Mouse (Mus musculus) lung, postnatal 36 days (tissue): ENCODE data around the gene Cdc42se2.
A peak's percentile ranks its signal among the peaks of the same experiment; 100 is the strongest.

ENCODE experiments used
- DNase-seq: peaks from one replicate; pipeline ENCODE4 v3.0.0; 2022; ENCODE audit warnings: mixed read lengths

Cdc42se2 gene

GRCm38 (mm10) chr11:54699972-54700371 lies 87.5 kb downstream of the Cdc42se2 start:
- DNase-seq: no peak

DNA sequence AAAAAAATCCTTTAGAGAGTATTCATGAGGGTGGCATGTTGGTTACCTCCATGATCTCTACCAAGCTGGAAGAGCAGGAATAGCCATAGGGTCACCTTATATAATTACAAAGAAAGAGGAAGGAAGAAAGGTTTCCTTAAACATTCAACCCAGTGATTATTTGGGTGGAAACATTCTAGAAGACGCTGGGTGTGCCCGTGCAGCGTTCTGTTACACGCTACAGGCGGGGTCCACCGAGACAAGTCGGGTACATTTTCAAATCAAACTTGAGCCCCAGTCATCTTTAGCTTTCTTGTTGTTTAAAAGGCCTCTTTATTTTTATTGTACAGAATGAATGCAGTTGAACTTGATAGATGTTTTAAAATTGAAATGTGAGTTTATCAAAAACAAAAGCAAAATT lies 88.8 kb downstream of the Cdc42se2 start:
- DNase-seq: no peak

GRCm38 (mm10) chr11:54697611-54698010 lies 89.9 kb downstream of the Cdc42se2 start:
- no peak for DNase-seq

DNA sequence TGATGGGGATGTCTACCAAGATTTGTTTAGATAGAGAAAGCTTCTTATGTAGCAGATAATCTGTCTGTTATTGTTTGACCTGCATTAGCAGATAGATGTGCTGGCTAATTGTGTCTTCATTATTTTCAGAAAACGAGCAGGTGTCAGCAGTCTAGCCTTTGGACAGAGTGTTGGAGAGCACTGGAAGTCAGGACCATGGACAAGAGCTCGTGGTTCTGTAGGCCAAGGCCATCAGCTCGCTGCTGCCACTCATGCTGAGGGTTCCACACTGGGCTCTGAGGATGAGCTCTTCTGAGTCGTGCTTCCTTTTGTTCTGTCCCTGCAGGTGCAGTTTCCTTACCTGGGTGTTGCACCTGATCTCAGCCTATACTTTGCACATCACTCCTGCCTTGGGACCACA lies 91.5 kb downstream of the Cdc42se2 start:
- no peak for DNase-seq

GRCm38 (mm10) chr11:54694291-54694690 lies 93.2 kb downstream of the Cdc42se2 start:
- no peak for DNase-seq

GRCm38 (mm10) chr11:54693696-54694095 lies 93.8 kb downstream of the Cdc42se2 start:
- peak; percentile 26 for DNase-seq

DNA sequence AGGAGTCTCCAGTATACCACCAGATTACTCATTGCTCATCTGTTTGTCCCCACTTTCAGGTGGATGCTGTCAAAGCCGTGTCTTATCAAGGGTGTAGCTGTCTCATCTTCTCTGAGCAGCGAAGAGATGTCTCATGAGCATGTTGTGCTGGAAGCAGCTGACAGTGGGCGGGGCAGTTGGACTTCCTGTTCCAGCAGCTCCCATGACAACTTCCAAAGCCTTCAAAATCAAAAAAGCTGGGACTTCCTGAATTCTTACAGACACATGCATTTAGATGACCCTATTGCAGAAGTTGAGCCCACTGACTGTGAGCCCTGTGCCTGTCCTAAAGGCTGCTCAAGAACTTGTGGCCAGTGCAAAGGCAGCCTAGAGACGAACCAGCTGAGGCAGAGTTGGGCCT lies 96.3 kb downstream of the Cdc42se2 start:
- peak; percentile 80 for DNase-seq

DNA sequence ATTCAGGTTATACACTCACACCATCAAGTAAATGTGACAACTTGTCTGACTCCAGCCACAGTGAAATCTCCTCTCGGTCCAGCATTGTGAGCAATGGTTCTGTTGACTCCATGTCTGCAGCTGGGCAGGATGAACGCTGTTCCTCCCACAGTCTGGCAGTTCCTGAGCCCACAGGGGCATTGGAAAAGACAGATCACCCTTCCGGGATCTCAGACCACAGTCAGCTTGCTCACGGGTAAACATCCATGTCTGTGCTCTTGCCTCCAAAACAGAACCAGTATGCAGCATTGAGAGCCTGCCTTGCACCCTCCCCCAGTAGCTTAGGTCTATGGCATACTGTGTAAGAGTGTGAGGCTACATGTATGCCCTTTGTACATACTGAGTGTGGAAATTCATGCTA lies 97.3 kb downstream of the Cdc42se2 start:
- peak; percentile 10 for DNase-seq

GRCm38 (mm10) chr11:54684831-54685230 lies 102.6 kb downstream of the Cdc42se2 start:
- no peak for DNase-seq

DNA sequence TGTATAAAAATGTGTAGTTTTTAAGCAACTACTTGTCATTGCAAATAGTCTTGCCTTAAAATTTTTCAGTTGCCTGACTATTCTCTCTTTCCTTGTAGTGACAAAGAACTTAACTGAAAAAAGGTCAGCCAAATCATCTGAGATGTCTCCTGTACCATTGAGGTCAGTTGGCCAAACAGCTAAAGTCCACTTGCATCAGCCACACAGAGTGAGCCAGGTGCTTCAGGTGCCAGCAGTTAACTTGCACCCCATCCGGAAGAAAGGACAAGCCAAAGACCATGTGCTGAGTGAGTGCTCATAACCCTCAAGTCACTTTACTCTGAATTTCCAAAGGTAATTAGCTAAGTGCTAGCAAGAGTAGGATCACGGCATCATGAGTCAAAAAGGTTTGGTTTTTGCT lies 108.3 kb downstream of the Cdc42se2 start:
- no peak for DNase-seq

- no peak for DNase-seq
Measured at GRCm38 (mm10) chr11:54675792-54676489, 111.5 kb downstream of the Cdc42se2 start.

DNA sequence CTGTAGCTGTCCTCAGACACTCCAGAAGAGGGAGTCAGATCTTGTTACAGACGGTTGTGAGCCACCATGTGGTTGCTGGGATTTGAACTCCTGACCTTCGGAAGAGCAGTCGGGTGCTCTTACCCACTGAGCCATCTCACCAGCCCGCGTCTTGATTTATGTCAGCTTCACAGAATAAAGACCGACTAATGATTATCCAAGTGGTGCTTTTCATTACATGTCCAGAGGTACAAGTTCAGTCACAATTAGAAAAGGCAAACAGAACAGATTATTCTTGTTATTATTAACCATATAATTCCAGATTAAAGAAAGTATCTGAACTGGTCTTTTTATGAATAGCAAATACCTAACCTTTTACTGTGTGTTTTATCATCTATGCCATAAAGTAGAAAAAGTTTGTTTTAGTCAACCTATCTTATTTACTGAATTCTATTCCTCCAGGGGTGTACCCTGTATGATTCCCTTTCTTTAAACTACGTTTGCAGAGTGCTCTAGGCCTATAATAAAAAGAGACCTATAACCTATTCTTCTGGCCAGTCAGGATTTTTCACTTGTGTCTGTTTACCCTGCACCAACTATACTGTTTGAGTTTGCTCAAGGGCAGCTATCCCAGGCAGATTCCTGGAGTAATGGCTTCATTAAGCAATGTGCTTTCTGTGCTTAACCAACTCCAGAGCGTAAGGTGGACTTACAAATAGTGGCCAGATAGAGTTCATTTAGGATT lies 113.7 kb downstream of the Cdc42se2 start:
- DNase-seq: no peak
